Mouse (Mus musculus) spleen, adult 2 months (tissue): Measurements from ENCODE around the gene Crtc1.

Source experiments
- CTCF ChIP-seq: fragments of 200-500 bp; IDR thresholded peaks from 2 replicates; pipeline ENCODE4 v1.5.1; 2011; ENCODE audit warnings: mild to moderate bottlenecking, inconsistent platforms; ENCODE audit not compliant: insufficient read depth, insufficient read length, insufficient replicate concordance; ENCODE audit errors: extremely low read depth
- POLR2A ChIP-seq: fragments of 200-500 bp; IDR thresholded peaks from 2 replicates; pipeline ENCODE4 v1.6.1; 2011; ENCODE audit warnings: low read depth, low read length, inconsistent platforms

- TF ChIP-seq CTCF = no peak
- TF ChIP-seq POLR2A = no peak
Measured at GRCm38 (mm10) chr8:70467229-70467725, 27.9 kb upstream of the Crtc1 start.
